Mouse (Mus musculus) lung, embryonic 14.5 days (tissue): ENCODE measurements around the gene Klhl3. TPM values are rescaled to one million over a fixed set of nuclear protein-coding genes. Genes with fewer than 3 reads are reported as not detected.

Experiments
- ATAC-seq: fragments of 200-750 bp; cut with Nextera tagmentation; 2 replicates; pipeline ENCODE4 v1.8.0; 2017; ENCODE audit warnings: mild to moderate bottlenecking, moderate TSS enrichment, moderate library complexity; ENCODE audit not compliant: insufficient read depth
- DNase-seq: peaks from one replicate; pipeline ENCODE4 v3.0.0-alpha.2; 2015
- H3K27ac ChIP-seq: fragments of 300-500 bp; sonication (generic); 2 replicates; pipeline ENCODE4 v1.5.1; 2014; ENCODE audit warnings: low read depth, mild to moderate bottlenecking, moderate library complexity
- H3K27me3 ChIP-seq: fragments of 300-500 bp; sonication (generic); 2 replicates; pipeline ENCODE4 v1.6.1; 2014; ENCODE audit warnings: low read length, control low read depth; ENCODE audit not compliant: insufficient read depth
- H3K36me3 ChIP-seq: fragments of 300-500 bp; sonication (generic); 2 replicates; pipeline ENCODE4 v1.6.1; 2014; ENCODE audit warnings: control low read depth; ENCODE audit not compliant: insufficient read depth
- H3K4me1 ChIP-seq: fragments of 300-500 bp; sonication (generic); 2 replicates; pipeline ENCODE4 v1.6.1; 2014; ENCODE audit warnings: antibody characterized with exemption, control low read depth; ENCODE audit not compliant: insufficient read depth
- H3K4me2 ChIP-seq: fragments of 300-500 bp; sonication (generic); 2 replicates; pipeline ENCODE4 v1.6.1; 2014; ENCODE audit warnings: mild to moderate bottlenecking
- H3K4me3 ChIP-seq: fragments of 300-500 bp; sonication (generic); 2 replicates; pipeline ENCODE4 v1.5.1; 2014; ENCODE audit warnings: low read depth, low read length
- H3K9ac ChIP-seq: fragments of 300-500 bp; sonication (generic); 2 replicates; pipeline ENCODE4 v1.6.1; 2014
- H3K9me3 ChIP-seq: fragments of 300-500 bp; sonication (generic); 2 replicates; pipeline ENCODE4 v1.6.1; 2016; ENCODE audit warnings: low read depth, low read length, control low read depth
- CTCF ChIP-seq: IDR thresholded peaks from 2 replicates; pipeline ENCODE4 v1.5.1; 2016; ENCODE audit warnings: antibody characterized with exemption, low read depth
- WGBS: fragments of 180-500 bp; shearing (Covaris S2); extraction: QIAGEN DNeasy Blood & Tissue Kit; methylation state at CpG from one replicate; pipeline ENCODE4 v1.1.7; 2014; 5-methylcytosine and 5-hydroxymethylcytosine counted together
- polyA plus RNA-seq: library from polyadenylated mRNA; unstranded; fragments of >200 nt; fragmentation: Nextera tagmentation; extraction: Ambion mirVana; gene quantifications from 2 replicates; pipeline ENCODE4 v1.2.1, GENCODE M21; 2014

Gene Klhl3
- polyA plus RNA-seq, 1 experiment from 2014 or later, result 3.9 TPM

GRCm38 (mm10) chr13:58037506-58037905, 75.9 kb downstream of the Klhl3 start:
- no peak for DNase-seq
- ATAC-seq, result no peak
- Histone ChIP-seq H3K4me3 (no peak overlapping the region), H3K9ac (no peak overlapping the region), H3K27ac (no peak overlapping the region), H3K4me2 (no peak overlapping the region), H3K9me3 (no peaks in the 10 kb centered on the region), H3K27me3 (no peaks in the 10 kb centered on the region), H3K36me3 (no peaks in the 10 kb centered on the region), H3K4me1 (no peaks in the 10 kb centered on the region)
- TF ChIP-seq CTCF, result no peak
- WGBS, result 87% methylated on average over 8 of the region's 8 CpGs

DNA sequence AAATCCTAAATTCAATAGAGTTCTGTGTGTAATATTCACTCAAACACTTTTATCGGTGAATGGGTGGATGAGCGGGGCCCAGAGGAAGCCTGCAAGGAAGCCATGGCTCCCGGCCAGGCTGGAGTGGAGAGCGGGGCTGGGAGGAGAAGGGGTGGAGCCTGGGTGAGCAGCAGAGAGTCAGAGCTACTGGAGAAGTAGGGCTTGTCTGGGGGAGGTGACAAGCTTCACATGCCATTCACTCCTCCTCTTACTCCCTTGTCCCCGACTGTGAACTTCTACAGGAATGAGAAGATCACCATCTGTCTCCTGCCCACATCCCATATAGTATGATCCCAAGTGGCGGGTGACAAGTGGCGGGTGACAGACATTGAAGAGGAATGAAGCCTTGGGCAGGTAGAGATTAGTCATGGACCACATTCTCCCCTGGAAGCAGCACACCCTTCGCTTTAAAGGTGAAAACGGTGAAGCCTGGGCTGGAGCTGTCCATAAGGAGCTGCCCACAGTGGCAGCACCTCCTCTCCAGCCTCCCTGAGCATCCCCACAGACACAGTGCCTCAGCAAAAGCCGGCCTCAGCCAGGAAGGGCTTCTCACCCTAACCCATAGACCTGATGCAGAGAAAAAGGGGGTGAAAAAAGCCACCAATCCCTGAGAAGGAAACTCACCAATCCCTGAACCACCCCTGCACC, 77.8 kb downstream of the Klhl3 start:
- Histone ChIP-seq H3K4me1 (no peaks in the 10 kb centered on the region), H3K9ac (no peak overlapping the region), H3K4me3 (no peak overlapping the region), H3K36me3 (no peaks in the 10 kb centered on the region), H3K27ac (peak overlapping the region; percentile 58), H3K9me3 (no peaks in the 10 kb centered on the region), H3K27me3 (no peaks in the 10 kb centered on the region), H3K4me2 (no peak overlapping the region)
- DNase-seq, result peak; percentile 91
- 36% methylated on average over 10 of the region's 10 CpGs for WGBS
- no peak for TF ChIP-seq CTCF
- peak; percentile 87 for ATAC-seq

- Histone ChIP-seq H3K9ac (no peak overlapping the region), H3K27ac (no peak overlapping the region), H3K4me1 (no peaks in the 10 kb centered on the region), H3K27me3 (no peaks in the 10 kb centered on the region), H3K4me2 (no peak overlapping the region), H3K36me3 (no peaks in the 10 kb centered on the region), H3K4me3 (no peak overlapping the region), H3K9me3 (no peaks in the 10 kb centered on the region)
- peak; percentile 48 for TF ChIP-seq CTCF
- WGBS, result 89% methylated on average over 3 of the region's 3 CpGs
- no peak for ATAC-seq
- DNase-seq, result peak; percentile 35
Observed at GRCm38 (mm10) chr13:58034985-58035384, 78.4 kb downstream of the Klhl3 start.

DNA sequence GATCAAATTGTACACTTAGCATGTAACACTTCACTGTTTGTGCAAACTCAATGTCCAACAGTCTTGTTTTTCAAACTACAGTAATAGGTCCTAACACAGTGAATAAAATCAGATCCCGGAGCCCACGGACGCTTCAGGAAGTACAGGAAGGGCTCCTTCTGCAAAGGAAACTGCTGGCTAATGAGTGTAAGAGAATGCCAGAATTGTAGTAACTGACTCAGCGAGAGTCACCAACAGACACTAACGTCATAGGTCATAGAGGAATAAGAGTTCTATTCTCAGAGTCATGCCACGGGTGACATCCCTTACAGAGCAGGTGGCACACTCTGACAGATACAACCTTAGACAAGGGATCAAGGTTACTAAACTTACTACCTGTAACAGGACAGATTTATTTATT, 78.9 kb downstream of the Klhl3 start:
- TF ChIP-seq CTCF, result no peak
- WGBS, result 80% methylated on average over 6 of the region's 6 CpGs
- ATAC-seq, result no peak

GRCm38 (mm10) chr13:58031755-58032154, 81.6 kb downstream of the Klhl3 start:
- ATAC-seq (no peak), DNase-seq (peak; percentile 83)
- Histone ChIP-seq H3K9me3 (no peaks in the 10 kb centered on the region), H3K4me1 (no peaks in the 10 kb centered on the region), H3K27me3 (no peaks in the 10 kb centered on the region), H3K9ac (no peak overlapping the region), H3K4me2 (no peak overlapping the region), H3K4me3 (no peak overlapping the region), H3K27ac (no peak overlapping the region), H3K36me3 (no peaks in the 10 kb centered on the region)
- WGBS, result 40% methylated on average over 6 of the region's 6 CpGs
- TF ChIP-seq CTCF, result peak; percentile 92

More for the DNA sequence above, 78.9 kb downstream of the Klhl3 start:
- DNase-seq, result peak; percentile 53
- Histone ChIP-seq H3K27ac (no peak overlapping the region), H3K36me3 (no peaks in the 10 kb centered on the region), H3K9ac (no peak overlapping the region), H3K4me3 (no peak overlapping the region), H3K9me3 (no peaks in the 10 kb centered on the region), H3K27me3 (no peaks in the 10 kb centered on the region), H3K4me2 (no peak overlapping the region), H3K4me1 (no peaks in the 10 kb centered on the region)

DNA sequence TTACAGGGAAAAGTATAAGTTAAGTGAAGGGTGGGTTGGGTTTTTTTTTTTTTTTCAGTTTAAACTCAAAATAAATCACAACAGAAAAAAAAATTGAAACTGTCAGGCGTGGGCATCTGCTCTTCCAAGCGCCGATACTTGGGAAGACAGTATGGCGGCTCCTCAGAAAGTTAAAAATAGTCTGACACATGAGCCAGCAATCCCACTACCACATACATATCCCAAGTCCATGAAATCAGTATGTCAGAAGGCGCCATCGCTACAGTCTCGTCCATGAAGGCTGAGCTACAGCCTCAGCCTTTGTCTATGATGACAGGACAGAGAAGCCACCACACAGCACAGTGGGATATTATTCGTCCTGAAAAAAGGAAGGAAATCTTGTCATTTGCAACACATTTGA, 86.3 kb downstream of the Klhl3 start:
- WGBS, result 81% methylated on average over 8 of the region's 8 CpGs
- Histone ChIP-seq H3K9ac (no peak overlapping the region), H3K4me3 (no peak overlapping the region), H3K9me3 (no peaks in the 10 kb centered on the region), H3K36me3 (no peaks in the 10 kb centered on the region), H3K27ac (no peak overlapping the region), H3K4me2 (no peak overlapping the region), H3K4me1 (no peaks in the 10 kb centered on the region), H3K27me3 (no peaks in the 10 kb centered on the region)
- DNase-seq (no peak), ATAC-seq (no peak)
- TF ChIP-seq CTCF, result no peak

DNA sequence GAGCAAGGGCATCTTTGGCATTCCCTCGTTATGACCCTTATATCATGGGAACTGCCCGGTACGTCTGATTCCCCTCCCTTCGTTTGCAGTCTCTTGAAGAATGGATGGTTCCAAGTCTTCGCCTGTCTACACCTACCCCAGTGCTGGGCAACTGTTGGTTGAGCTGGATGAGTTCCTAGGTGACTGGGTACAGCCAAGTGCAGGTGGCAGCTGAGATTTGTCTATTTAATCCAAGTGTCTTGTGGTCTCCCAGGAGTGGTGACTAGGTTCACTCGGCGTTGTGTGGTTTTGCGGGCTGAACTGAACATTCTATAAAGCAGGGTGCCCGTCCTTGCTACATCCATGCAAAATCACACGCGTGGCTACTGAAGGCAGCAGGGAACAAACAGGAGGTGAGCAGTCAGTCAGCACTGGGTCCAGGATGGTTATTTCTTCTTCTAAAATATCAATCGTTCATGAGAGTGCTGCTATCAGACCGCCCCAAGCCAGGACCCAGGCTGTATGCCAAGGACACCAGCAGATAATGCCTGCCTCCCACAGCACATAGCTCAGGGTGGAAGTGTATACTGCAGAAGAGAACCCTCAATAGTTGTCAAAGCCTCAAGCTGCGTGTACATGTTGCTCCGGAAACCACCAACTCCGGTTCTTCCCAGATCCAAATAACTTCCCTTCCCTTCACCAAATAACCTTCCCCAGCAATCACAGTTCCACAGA, 87.5 kb downstream of the Klhl3 start:
- Histone ChIP-seq H3K36me3 (no peaks in the 10 kb centered on the region; the same call in 1 of the 2 replicates), H3K4me1 (no peaks in the 10 kb centered on the region), H3K27ac (no peak overlapping the region), H3K9me3 (no peaks in the 10 kb centered on the region), H3K27me3 (no peaks in the 10 kb centered on the region), H3K9ac (no peak overlapping the region), H3K4me3 (no peak overlapping the region), H3K4me2 (no peak overlapping the region)
- no peak for TF ChIP-seq CTCF
- 86% methylated on average over 16 of the region's 16 CpGs for WGBS
- ATAC-seq, result no peak
- no peak for DNase-seq
